21 mouse cellular contexts compared by ENCODE assay signal in the genomic region with DNA sequence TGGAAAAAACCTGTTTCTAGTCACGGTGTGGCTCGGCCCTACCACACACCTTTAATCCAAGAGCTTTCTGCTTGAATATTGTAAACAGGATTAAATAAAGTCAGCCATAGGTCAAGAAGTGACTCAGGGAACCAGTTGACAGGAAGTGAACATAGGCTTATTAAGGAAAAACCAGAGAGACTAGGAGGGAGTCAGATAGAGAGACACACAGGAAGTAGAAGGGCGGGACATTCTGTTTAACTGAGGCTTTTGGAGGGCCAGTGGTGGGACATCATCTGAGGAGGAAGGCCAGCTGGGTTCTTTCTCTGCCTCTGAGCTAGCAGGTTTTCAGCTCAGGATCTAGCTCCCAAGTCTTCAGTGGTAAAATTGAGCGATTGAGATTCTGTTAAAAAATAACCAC. TPM values are rescaled to one million over a fixed set of nuclear protein-coding genes. Genes with fewer than 3 reads are reported as not detected.
DNase-seq lines count a peak whose midpoint lies in the region; ATAC-seq and TF ChIP-seq lines count a peak whose summit lies in the region.
"Had no signal": no experiment of that assay in that cellular context is flagged by ENCODE, and none has a peak within 500 bp of the region (broad histone marks: within the 10 kb centered on the region; RNA-seq: fewer than 3 reads in every experiment).

No protein-coding gene starts in this region.

- H3K4me1 ChIP-seq in liver, adult 2 months (ENCODE audit: control insufficient read depth, insufficient read depth, low read length): peaks cover 10% of the 10 kb centered on the region; the same call in 1 of the 2 replicates
- peaks cover 24% of the 10 kb centered on the region for H3K4me1 ChIP-seq in liver, embryonic 11.5 days (replicated peaks; ENCODE audit: control insufficient read depth, insufficient read depth, low read length)
- H3K4me1 ChIP-seq in bone marrow macrophage, adult 2 months (ENCODE audit: control insufficient read depth, insufficient read depth, low read length): peaks cover 14% of the 10 kb centered on the region
- H3K4me1 ChIP-seq: forebrain, embryonic 15.5 days had no signal

- intact Hi-C loops in gastrocnemius, adult 2 months (cut with DNase I): no loop called here
- intact Hi-C loops in left cerebral cortex, postnatal 4 days (cut with DNase I): no loop called here

- H3K9ac ChIP-seq in liver, adult 2 months (ENCODE audit: low read depth, low read length): no peak overlapping the region
- no peak overlapping the region for H3K9ac ChIP-seq in liver, embryonic 11.5 days (ENCODE audit: low read depth, low read length)
- H3K9ac ChIP-seq: forebrain, embryonic 15.5 days; limb, embryonic 12.5 days; midbrain, embryonic 12.5 days; neural tube, embryonic 15.5 days; stomach, embryonic 15.5 days had no signal

- H3K27ac ChIP-seq in gastrocnemius, adult 2 months: peak overlapping the region; percentile 65
- peak overlapping the region; percentile 72 for H3K27ac ChIP-seq in liver, adult 2 months (replicated peaks; ENCODE audit: insufficient read depth, low read depth, low read length)
- no peak overlapping the region; the same call in 1 of the 2 replicates for H3K27ac ChIP-seq in liver, embryonic 11.5 days (ENCODE audit: low read depth, low read length)
- peak overlapping the region; percentile 51 for H3K27ac ChIP-seq in bone marrow macrophage, adult 2 months (ENCODE audit: insufficient read depth, low read depth, low read length)
- H3K27ac ChIP-seq: forebrain, embryonic 15.5 days; limb, embryonic 12.5 days; midbrain, embryonic 12.5 days; neural tube, embryonic 15.5 days had no signal

- H3K36me3 ChIP-seq in liver, adult 2 months (ENCODE audit: control insufficient read depth, insufficient read depth, low read length): no peaks in the 10 kb centered on the region
- H3K36me3 ChIP-seq in liver, embryonic 11.5 days (ENCODE audit: control insufficient read depth, insufficient read depth, low read length): no peaks in the 10 kb centered on the region
- H3K36me3 ChIP-seq: forebrain, embryonic 15.5 days; midbrain, embryonic 12.5 days; stomach, embryonic 15.5 days had no signal

- no peaks in the 10 kb centered on the region for H3K9me3 ChIP-seq in liver, embryonic 11.5 days (ENCODE audit: control insufficient read depth, low read length)
- H3K9me3 ChIP-seq: forebrain, embryonic 15.5 days; heart, embryonic 10.5 days; midbrain, embryonic 12.5 days; neural tube, embryonic 15.5 days; stomach, embryonic 15.5 days had no signal

- no peak for ATAC-seq in liver, embryonic 11.5 days (replicated peaks; ENCODE audit: low FRiP score)
- no peak for ATAC-seq in cerebellum, adult (ENCODE audit: insufficient number of reproducible peaks, low FRiP score, low TSS enrichment)
- ATAC-seq: CD4-positive, CD25-positive, alpha-beta regulatory T cell, adult 4 months; forebrain, embryonic 15.5 days; intestine, postnatal 0 days had no signal

- no peak for TF ChIP-seq POLR2A in liver, adult 2 months (IDR thresholded peaks at IDR 0.05; ENCODE audit: extremely low read depth, insufficient read depth, low read length)
- TF ChIP-seq POLR2A in bone marrow macrophage, adult 2 months (IDR thresholded peaks at IDR 0.05; ENCODE audit: borderline replicate concordance, low read depth, low read length): no peak

- DNase-seq in gastrocnemius, adult 2 months: no peak
- no peak for DNase-seq in gastrocnemius, postnatal 4 days (ENCODE audit: low spot score in 2 of 2)
- no peak for DNase-seq in liver, adult 2 months (ENCODE audit: extremely low read depth, low read depth, low spot score)
- no peak for DNase-seq in liver, embryonic 11.5 days (ENCODE audit: low spot score)
- peak; percentile 32 for DNase-seq in ES-CJ7 (ENCODE audit: low read depth, low spot score)
- no peak for DNase-seq in left cerebral cortex, postnatal 4 days
- DNase-seq: cerebellum, adult 8-10 months; gastrocnemius, postnatal 14 days; lung, postnatal 14 days; thymus, adult 18-20 months; thymus, postnatal 36 days had no signal

- no peak for TF ChIP-seq CTCF in gastrocnemius, adult 2 months (IDR thresholded peaks at IDR 0.05)
- no peak for TF ChIP-seq CTCF in liver, adult 2 months (IDR thresholded peaks at IDR 0.05; ENCODE audit: low read depth, low read length)
- no peak for TF ChIP-seq CTCF in bone marrow macrophage, adult 2 months (IDR thresholded peaks at IDR 0.05; ENCODE audit: low read depth, low read length)

- no peak overlapping the region; the same call in 1 of the 2 replicates for H3K4me3 ChIP-seq in gastrocnemius, adult 2 months
- no peak overlapping the region for H3K4me3 ChIP-seq in liver, adult 2 months (ENCODE audit: insufficient read depth, low read depth, low read length)
- H3K4me3 ChIP-seq in liver, embryonic 11.5 days (ENCODE audit: low read depth, low read length): no peak overlapping the region
- H3K4me3 ChIP-seq in bone marrow macrophage, adult 2 months (ENCODE audit: insufficient read depth, low read length): no peak overlapping the region
- H3K4me3 ChIP-seq: forebrain, embryonic 15.5 days; limb, embryonic 12.5 days; midbrain, embryonic 12.5 days; neural tube, embryonic 15.5 days; stomach, embryonic 15.5 days had no signal

- H3K27me3 ChIP-seq in liver, adult 2 months (ENCODE audit: control insufficient read depth, insufficient read depth, low read length): no peaks in the 10 kb centered on the region
- no peaks in the 10 kb centered on the region for H3K27me3 ChIP-seq in liver, embryonic 11.5 days (replicated peaks; ENCODE audit: control insufficient read depth, insufficient read depth, low read length)
- H3K27me3 ChIP-seq: forebrain, embryonic 15.5 days; limb, embryonic 12.5 days; neural tube, embryonic 15.5 days; stomach, embryonic 15.5 days had no signal

- peaks cover 18% of the 10 kb centered on the region; the same call in 1 of the 2 replicates for H3K79me2 ChIP-seq in liver, adult 2 months (ENCODE audit: control insufficient read depth, insufficient read depth, low read length)

- 65% methylated on average over 4 of the region's 4 CpGs for WGBS in liver, adult 2 months
- WGBS in liver, embryonic 11.5 days: 81% methylated on average over 4 of the region's 4 CpGs

- H3K4me2 ChIP-seq in liver, embryonic 11.5 days: no peak overlapping the region; the same call in 1 of the 2 replicates
- H3K4me2 ChIP-seq: forebrain, embryonic 15.5 days had no signal

RNA-seq across cellular contexts. Expression of a gene that starts 20.1 kb away (rescaled TPM):
- 10 to 100 TPM in 1 of 2 experiments, 1 to 10 TPM in 1; 9.4 to 11.3 TPM for total RNA-seq in gastrocnemius, adult 2 months (2021)
- 10 to 100 TPM; 18.8 to 20.4 TPM for total RNA-seq in gastrocnemius, postnatal 4 days (2021)
- 23.3 and 24.7 TPM in 2 replicates for total RNA-seq in liver, adult 2 months (2014; rRNA removed)
- polyA plus RNA-seq in liver, adult 2 months (2012; rRNA removed): 15.5 and 15.6 TPM in 2 replicates
- polyA plus RNA-seq in liver, embryonic 11.5 days (2014; fragmentation: Nextera tagmentation; extraction: Ambion mirVana): 7.5 and 8.7 TPM in 2 replicates
- polyA plus RNA-seq in bone marrow macrophage, adult 2 months (2012; ENCODE audit: insufficient read depth, insufficient read length, missing spikeins): 10.2 and 13.5 TPM in 2 replicates
- 10 to 100 TPM; 11.3 to 11.4 TPM for total RNA-seq in left cerebral cortex, postnatal 4 days (2021)
